Mouse (Mus musculus) G1E (cell line): ENCODE results near the gene Atp8b4.

Source experiments
- CTCF ChIP-seq: IDR thresholded peaks from 2 replicates; pipeline ENCODE4 v1.5.1; 2012; ENCODE audit warnings: low read depth, low read length, inconsistent platforms, mixed read lengths
- GATA1 ChIP-seq: IDR thresholded peaks from 2 replicates; pipeline ENCODE4 v1.6.1; 2012; ENCODE audit warnings: borderline replicate concordance, low read length, inconsistent platforms, mixed read lengths
- GATA2 ChIP-seq: IDR thresholded peaks from 2 replicates; pipeline ENCODE4 v1.6.1; 2012; ENCODE audit warnings: low read depth, low read length, inconsistent platforms, borderline replicate concordance
- POLR2AphosphoS5 ChIP-seq: IDR thresholded peaks from 2 replicates; pipeline ENCODE4 v1.6.1; 2012; ENCODE audit warnings: low read depth, low read length, inconsistent platforms; ENCODE audit not compliant: insufficient replicate concordance
- TAL1 ChIP-seq: conservative IDR thresholded peaks from 2 replicates; pipeline ENCODE4 v1.6.1; 2012; ENCODE audit warnings: low read depth, low read length, inconsistent platforms, mixed read lengths

DNA sequence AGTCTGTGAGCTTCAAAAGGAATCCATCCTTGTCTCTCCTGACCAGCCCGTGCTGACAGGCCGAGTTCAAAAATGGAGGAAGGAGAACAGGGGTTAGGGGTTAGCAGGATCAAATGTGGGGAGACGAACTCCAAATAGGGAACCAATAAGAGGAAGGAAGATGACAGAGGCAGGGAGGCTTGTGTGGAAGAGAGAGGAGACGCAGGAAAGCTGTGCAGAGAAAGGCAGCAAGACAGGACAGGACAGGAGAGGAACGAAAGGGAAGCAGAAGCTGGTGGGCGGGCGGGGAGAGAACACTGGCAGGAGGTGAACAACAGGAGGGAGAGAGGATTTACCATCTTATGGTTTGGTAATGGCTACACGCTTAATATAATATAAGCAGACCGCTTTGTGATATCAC lies 3.6 kb downstream of the Atp8b4 start:
- TF ChIP-seq CTCF: no peak
- no peak for TF ChIP-seq GATA2
- no peak for TF ChIP-seq TAL1
- TF ChIP-seq GATA1: no peak
- no peak for TF ChIP-seq POLR2AphosphoS5
